Mouse (Mus musculus) brain, adult 2 months (tissue): ENCODE data around the gene Col6a2.

ENCODE experiments used
- DNase-seq: peaks from one replicate; pipeline ENCODE4 v3.0.0; 2011; ENCODE audit warnings: low read depth, low spot score

Col6a2 gene

DNA sequence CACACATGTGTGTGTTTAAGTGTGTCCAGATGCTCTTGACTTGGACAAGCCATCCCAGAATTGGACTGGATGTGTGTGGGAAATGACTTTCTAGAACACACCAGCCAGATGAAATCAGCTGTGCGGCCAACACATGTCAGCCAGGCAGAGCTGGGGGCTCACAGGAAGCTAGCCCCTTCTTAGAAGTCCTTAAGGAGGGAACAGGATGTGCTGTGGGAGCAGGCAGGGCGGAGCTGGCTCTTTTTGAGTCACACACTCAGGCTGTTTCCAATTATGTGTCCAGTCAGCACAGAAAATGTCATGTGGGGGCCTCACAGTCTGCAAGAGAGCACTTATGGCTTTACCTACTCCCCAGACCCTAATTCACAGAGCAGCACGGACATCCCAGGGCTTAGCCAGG is 12.6 kb upstream of the Col6a2 start:
- peak; percentile 32 for DNase-seq

DNA sequence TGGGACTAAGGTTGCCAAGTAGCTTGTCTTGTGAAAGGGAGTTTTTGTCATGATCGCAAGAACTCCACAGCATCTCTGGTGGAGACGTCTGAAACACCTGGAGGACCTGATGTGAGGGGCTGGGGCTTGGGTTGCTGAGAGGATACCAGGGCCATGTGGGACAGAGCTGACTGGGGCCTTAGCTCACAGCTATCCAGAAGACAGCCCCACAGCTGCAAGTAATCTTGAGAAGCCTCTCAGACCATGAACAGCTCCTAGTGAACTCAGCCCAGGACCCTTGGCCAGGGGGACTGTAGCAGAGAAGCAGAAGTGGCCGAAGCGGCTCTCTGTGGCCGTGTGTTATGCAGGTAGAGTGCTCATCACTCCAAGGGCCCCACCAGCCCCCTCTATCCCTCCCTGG is 11.2 kb upstream of the Col6a2 start:
- no peak for DNase-seq

DNA sequence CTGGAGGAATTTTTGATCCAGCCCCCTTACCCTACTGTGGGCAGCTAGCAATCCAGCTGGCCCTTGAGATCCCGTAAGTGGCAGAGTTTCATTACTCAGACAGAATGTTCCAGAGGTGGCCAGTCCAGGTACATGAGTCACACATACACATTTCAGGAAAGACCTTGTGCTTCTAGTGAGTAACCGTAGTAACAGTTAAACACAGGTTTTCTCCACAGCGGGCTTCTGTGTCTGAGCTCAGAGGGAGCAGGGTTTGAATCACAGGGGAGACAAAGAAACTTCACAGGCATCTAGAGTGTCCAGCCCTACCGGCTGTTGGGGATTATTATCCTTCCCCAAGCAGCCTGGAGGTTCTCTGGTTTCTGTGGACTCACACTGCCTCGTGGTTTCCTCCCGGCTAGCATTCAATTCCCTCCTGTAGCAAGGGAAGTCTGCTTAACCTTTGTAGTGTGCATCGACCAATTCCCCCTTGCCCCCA is 10.7 kb upstream of the Col6a2 start:
- no peak for DNase-seq

DNA sequence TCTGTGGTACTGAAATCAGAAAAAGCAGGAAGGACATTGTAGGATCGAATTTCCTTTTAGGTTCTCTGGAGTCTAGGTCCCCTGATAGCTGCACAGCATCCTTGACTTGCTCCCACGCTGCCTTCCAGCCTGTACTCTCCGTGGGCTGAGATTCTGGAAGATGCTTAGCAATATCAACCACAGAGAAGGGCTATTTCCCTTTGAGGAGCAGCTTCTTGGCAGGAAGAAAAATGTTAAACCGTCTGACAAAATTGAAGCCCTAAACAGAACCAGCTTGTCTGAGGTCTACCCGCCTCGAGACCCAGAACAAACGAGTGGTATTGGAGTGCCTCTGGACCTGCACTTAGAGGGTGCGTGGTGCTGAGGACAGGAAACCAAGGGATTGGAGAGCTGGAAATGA is 9.2 kb upstream of the Col6a2 start:
- peak; percentile 83 for DNase-seq

DNA sequence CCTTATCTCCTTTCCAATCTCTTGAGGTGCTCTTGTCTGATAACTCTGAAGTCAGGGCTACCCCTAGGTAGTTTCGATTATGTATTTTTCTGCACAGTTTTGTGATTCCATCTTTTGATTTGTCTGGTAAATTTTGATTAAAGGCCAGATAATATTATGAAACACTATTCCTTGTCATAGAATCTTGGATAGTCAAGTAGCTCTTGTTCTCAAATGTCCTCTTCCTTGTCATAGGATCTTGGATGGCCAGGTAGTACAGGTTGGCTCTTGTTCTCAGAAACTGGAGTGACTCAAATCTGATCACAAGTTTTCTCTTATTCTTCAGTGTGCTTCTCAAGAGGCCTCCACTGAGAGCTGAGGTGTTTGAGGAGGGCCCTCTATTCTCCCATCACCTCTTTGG is 7.2 kb upstream of the Col6a2 start:
- no peak for DNase-seq

DNA sequence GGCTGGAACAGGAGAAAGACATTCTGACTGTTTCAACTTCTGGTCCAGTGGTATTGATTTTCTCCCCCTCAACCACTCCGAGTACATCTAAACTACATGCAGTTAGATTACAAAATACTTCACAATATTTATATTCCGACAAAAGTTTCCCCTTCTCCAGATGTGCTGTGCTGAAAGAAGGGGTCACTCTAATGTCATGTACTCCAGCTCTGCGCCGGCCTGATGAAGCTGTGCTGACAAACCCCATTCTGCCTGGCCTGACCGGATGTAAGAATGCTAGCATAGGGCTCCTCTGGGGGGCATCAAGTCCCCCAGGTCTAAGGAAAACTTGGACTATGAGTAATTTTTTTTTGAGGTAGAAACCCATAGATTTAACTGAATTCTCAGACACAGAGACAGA is 4.3 kb upstream of the Col6a2 start:
- no peak for DNase-seq

DNA sequence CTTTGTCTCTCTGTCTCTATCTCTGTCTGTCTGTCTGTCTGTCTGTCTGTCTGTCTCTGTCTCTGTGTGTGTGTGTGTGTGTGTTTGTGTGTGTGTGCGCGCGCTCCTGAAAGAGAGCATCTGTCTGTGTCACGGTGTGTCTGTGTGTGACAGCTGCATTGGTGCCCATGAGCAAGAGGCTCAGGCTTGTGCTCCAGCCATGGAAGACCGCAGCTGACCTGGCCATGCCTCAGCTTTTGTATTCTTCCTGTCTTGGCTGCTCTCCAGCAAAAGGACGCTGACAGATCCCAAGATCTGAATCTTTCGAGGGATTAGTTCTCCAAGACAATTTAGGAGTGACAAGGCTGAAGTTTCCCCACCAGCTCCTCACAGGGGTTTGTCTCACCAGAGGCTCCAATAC is 1.5 kb upstream of the Col6a2 start:
- DNase-seq, result no peak

DNA sequence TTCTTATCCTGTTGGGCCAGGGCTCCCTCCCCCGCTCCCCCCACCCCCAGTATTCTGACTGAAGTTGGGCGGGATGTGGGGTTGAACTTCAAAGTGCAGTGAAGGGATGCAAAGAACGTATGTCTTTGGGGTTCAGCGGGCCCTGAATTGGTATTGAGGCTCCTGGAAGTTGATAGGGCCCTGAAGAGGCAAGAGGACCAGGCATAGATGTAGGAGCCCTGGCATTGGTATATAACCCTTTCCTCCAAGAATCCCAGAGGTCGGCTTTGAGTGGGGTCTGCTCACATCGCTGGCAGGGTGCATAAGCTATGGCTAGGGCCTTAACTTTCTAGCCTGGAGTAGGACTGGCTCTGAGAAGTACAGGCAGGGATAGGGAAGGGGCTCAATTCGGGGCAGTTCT is 304 bp upstream of the Col6a2 start:
- DNase-seq, result no peak

DNA sequence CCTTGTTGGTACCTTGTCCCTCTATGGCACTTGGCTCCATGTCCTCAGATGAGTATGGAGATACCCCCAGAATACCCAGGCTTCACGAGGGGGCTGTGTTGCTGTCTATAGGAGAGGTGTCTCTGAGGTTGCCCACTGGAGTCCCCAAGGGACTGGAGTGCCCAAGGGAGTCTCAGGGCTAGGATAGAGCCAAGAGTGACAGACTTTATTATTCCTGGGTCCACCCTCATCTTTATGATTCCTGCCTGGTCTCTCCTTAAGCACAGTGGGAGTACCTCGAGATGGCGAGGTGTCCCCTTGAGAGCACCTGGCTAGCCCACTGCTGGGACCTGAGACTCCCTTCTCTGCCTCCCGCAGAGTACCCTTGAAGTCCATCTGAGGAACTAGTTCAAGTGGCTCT is 1.0 kb downstream of the Col6a2 start:
- no peak for DNase-seq

DNA sequence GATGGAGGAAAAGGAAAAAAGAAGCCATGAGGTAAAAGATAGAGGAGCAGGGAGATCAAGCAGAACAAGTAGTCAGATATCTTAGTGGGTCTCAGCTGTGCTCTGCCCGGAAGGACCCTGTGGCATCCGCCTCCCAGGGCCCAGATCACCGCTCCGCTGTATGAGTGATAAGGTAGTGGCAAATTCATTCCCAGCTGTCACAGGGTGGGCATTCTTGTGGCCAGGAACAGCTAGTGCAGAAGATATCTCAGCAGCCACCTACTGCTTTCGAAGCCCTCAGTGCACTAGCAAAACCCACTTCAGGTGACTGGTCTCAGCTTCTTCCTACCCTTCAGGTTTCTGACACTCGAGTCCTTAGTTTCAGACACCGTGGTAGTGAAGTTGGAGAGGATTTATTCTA is 11.0 kb downstream of the Col6a2 start:
- no peak for DNase-seq

DNA sequence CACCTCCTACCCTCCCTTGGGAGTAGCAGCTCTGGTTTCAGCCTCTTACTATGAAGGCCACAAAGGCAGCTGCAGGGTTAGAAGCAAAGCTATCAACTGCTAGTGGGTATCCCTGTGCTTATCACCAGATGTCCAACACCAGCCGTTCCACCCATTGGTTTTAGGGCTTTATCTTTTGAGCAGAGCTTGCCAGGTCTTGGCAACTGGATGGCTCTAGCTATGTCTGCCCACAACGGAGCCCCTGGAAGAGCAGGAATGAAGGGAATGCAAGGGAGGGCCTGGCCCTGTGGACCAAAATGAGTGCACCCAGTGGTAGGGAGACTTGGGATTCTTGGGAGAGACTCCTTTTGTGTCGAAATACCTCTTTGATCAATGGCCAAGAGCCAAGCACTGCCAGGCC is 20.7 kb downstream of the Col6a2 start:
- no peak for DNase-seq

DNA sequence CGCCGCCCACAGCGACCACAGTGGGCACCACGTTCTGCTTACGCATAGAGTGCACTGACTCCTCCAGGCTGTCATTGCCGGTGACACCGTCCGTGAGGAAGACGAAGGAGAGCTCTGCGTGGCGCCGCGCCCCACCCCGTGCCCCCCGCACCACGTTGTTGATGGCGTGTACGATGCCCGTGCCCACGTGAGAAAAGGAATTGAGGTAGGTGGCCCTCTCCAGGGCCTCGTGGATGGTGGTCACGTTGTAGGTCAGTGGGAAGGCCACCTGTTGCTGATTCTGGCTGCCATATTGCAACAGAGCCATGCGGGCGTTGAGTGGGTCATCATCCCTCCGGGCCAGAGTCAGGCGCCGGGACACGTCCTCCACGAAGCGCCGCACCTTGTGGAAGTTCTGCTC is 27.1 kb downstream of the Col6a2 start:
- no peak for DNase-seq

DNA sequence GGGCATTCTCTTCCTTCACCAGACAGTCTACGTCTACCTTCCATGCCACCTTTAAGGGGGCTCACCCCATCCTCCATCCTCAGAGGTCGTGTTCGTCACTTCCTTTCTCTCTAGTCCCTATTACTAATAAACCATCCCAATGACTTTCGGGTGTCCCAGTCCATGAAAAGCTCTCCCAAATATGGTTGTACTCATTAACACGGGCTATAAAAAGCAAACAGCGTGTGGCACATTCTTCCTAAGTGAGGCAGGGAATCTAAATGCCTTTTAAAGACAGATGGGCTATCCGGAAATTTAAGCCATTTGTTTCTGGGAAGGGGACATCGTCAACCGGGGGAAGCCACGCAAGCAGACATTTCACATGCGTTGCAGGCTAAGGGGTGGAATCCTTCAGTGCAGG is 33.2 kb downstream of the Col6a2 start:
- DNase-seq, result peak; percentile 24

DNA sequence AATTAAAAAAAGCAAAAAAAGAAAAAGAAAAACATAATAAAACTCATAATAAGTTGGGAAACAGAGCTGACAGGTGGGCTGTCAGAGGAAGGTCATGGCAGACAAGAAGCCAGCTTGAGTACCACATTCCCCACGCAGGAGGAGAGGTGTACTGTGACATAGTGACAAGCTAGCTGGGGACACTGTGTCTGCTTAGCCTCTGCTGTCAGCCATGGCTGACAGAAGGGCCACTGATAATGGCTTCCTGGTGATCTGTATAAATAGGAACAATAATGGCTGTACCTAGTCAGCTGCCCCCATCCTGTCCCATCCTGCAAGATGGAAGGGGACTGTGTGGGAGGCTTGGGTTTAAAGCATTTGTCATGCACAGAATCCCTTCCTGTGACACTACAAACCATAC is 37.2 kb downstream of the Col6a2 start:
- no peak for DNase-seq

DNA sequence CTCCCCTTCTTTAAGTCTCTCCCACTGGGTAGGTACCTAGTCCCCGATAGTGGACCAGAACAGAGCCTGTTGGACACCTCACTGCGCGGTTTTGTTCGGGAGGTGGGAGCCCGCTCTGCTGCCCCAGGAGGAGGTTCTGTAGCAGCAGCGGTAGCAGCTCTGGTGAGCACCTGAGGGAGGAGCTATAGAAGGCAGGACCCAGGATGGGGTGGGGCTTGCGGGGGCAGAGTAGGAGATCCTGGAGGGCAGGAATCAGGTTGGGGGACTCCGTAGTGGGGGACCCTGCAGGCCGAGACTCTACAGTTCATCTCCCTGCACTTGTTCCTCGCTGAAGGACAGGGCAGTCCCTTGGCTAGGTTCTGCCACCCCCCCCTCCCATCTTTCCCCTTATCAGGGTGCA is 39.3 kb downstream of the Col6a2 start:
- DNase-seq, result no peak

DNA sequence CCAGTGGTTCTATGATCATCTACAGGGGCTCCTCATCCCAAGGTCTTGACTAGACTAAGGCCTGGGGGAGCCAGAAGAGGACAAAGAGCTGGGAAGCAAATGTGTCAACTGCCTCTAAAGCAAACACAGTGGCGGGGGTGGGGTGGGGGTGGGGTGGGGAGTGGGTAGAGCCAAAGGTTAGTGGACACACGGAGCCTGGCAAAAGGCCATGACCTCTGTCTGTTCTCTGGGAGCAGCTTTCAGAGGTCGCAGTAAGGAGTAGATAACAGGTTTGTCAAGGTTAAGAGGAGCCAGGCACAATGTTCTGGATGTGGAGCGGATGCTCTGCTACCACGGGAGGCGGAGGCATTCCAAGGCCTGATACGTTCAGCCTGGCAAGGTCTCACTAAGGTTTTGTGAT is 46.5 kb downstream of the Col6a2 start:
- DNase-seq, result no peak

DNA sequence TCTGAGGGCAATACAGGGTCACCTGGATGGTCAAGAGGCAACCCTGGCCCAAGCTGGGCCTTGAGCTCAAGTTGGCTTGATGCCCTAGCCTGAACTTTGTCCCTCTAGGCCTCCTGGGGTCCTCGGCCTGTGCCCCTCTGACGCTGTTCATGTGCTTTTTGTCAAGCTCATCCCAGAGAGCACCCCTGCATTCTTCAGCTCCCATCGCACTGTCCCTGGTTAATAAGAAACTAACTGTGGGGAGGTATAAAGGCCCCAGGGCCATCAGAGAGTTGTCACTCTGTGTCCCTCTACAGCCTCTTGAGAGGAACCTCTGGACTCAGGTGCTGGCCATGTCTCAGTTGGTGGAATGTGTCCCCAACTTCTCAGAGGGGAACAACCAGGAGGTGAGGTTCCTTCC is 48.1 kb downstream of the Col6a2 start, which contains the start of gene Ftcd:
Gene Ftcd, plus strand, starts transcription at position 275 of the 400 bp plus-strand sequence.
- no peak for DNase-seq

DNA sequence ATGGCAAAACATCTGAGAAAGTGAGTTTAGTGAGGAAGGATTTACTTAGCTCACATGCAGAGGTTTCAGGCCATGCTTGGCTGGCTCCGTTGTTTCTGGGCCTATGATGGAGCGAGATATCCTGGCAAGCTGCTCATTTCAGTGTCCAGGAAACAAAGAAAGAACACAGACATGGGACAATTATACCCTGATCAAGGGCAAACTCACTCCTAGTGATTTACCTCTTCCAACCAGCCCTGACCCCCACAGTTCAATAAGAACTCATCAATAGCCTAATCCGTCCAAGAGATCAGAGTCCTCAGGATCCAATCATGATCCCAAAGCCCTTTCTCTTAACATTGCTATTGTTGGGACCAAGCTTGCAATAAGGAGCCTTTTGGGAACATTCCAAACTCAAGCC is 51.3 kb downstream of the Col6a2 start:
- no peak for DNase-seq

DNA sequence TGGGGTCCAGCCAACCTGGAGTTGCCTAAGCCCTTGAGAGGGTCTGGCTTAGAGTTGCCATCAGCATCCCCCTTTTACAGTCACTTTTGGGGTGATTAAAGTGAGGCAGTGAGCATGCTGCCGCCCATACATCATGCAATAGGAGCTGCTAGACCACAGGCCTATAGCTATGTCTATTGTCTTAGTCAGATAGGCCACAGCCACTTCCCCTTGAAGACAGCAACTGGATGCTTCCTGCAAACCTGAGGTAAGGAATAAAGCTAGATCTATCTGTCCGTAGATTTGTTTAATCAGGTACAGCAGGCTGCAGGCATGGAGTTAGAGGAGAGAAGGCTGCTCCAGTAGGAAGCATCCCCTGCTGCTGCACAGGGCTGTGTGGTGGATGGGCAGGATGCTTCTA is 52.4 kb downstream of the Col6a2 start:
- no peak for DNase-seq

DNA sequence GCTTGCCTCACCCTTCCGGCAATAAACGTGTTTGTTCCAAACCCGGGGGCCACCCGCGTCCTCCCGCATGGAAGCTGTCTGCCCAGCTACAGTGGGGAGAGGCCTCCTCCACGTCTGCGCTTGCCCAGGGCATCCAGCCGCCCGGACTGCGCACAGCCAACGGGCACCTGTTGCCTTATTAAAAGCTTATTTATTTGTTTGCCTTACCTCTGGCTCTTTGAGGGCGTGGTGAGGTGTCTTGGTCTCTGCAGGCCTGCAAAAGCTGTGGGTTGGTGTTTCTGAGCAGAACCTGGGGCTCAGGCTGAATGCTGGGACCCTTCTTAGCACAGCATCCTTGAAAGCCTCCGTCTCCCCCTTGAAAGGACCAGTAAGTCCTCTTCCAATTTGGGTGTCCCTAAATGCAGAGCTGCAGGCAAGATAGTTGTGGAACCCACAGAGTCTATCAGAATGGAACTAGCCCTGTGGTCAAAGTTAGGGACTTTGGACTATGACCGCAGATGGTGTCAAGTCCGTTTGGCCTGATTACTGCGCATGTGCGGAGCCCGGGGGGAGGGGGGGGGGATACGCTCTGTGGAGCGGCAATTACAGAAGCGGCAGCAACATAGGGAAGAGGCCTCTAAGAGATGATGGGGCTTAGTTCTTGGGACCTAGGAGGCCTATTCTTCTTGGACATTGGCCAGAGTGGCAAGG is 53.3 kb downstream of the Col6a2 start:
- no peak for DNase-seq

DNA sequence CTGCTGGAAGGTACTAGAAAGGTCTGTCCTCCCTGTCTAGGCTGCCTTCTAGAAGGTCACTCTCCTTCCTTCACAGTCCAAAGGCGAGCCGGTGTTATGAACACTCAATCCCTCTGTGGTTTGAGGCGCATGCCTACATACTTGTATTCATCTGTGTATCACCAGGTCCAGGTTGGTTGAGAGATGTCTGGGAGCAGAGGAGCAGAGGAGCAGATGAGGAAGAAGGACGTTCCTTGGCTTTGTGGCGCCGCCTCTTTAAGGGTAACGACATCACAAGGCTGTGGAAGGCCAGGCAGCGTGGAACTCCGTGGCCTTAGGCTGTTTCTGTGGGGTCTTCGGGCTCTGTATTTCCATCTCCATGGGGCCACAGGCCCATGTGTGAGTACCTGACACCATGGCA is 61.5 kb downstream of the Col6a2 start, which contains the start of gene Spatc1l:
Gene Spatc1l, plus strand, starts transcription at position 301 of the 400 bp plus-strand sequence.
- no peak for DNase-seq

DNA sequence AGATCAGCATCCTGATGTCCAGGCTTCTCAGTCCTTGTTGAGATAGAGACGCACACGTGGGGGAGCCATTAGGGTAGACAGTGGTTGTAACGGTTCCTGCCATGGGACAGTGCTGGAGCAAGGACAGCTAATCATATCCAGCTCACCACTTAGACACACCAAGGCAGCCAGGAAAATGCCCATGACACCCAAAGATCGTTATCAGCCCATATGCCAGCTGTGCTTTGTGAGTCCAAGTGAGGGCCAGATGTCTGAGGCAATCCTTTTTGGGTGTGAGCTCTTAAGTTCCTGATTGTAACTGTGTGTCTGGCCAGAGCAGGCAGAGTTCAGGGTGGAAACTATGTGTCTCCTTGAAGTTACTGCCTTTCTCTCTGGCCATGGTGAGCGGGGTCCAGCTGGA is 69.4 kb downstream of the Col6a2 start:
- no peak for DNase-seq

DNA sequence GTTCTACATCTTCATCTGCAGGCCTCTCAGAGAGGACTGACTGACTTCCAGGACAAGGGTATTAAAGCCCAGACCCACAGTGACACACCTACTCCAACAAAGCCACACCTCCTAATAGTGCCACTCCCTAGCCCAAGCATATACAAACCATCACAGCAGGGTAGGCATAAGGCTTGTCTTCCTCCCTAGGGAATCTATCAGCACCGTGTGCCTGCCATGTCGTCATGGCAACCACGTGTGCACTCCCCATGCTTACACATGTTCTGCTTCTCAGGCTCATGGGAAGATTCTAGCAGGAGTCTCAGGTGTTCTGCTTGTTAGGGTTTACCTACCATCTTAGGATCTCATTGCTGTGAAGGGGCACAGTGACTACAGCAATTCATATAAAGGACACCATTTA is 71.9 kb downstream of the Col6a2 start:
- DNase-seq, result no peak

DNA sequence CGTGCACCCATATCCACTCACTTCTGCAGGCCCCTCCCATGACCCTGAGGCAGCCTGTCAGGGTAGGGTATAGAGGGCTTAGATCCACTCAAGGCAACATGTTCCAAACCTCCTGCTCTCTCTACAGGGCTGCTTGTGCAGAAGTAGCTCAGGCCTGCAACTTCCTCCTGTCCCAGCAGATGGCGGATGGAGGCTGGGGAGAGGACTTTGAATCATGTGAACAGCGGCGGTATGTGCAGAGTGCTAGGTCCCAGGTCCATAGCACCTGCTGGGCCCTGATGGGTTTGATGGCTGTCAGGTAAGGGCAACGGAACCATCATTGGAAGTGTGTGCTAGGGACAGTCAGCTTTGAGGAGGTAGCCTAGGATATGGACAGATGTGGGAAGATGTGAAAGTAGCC is 73.0 kb downstream of the Col6a2 start:
- DNase-seq, result peak; percentile 12
